Mouse (Mus musculus): ENCODE results near the gene Klk1b9. TPM values are rescaled to one million over a fixed set of nuclear protein-coding genes. Genes with fewer than 3 reads are reported as not detected.
"Not testable (repeated sequence)": the region's sequence is repeated elsewhere in the genome, so short reads cannot be mapped to it uniquely, and the experiment has no call there.

Klk1b9 gene
- polyA plus RNA-seq, 1 experiment from 2014 or later = not detected

- ATAC-seq (no peak), DNase-seq (ENCODE audit: low read depth, low spot score) (no peak)
- TF ChIP-seq CTCF (IDR thresholded peaks at IDR 0.05) = no peak
- ChIA-PET CTCF (no interaction called here), POLR2A (no interaction called here)
- in situ Hi-C loops (cut with MboI; ENCODE audit: low pct_unique_long_range_greater_than_20kb) = no loop called here
- H3K27me3 ChIP-seq = no peaks in the 10 kb centered on the region
Measured at GRCm38 (mm10) chr7:43967612-43968011, 8.2 kb upstream of the Klk1b9 start.

- in situ Hi-C loops (cut with MboI; ENCODE audit: low pct_unique_long_range_greater_than_20kb) = no loop called here
- CTCF ChIA-PET = no interaction called here
- POLR2A ChIA-PET = no interaction called here
- H3K27me3 ChIP-seq = no peaks in the 10 kb centered on the region
- ATAC-seq = no peak
- no peak for TF ChIP-seq CTCF (IDR thresholded peaks at IDR 0.05)
- DNase-seq (ENCODE audit: low read depth, low spot score) = no peak
Measured at GRCm38 (mm10) chr7:43985657-43986056, 9.8 kb downstream of the Klk1b9 start.

GRCm38 (mm10) chr7:43994821-43995220 is 19.0 kb downstream of the Klk1b9 start:
- H3K27me3 ChIP-seq; CTCF ChIA-PET; ATAC-seq; in situ Hi-C loops (cut with MboI; ENCODE audit: low pct_unique_long_range_greater_than_20kb); DNase-seq (ENCODE audit: low read depth, low spot score); POLR2A ChIA-PET: not testable (repeated sequence)

DNA sequence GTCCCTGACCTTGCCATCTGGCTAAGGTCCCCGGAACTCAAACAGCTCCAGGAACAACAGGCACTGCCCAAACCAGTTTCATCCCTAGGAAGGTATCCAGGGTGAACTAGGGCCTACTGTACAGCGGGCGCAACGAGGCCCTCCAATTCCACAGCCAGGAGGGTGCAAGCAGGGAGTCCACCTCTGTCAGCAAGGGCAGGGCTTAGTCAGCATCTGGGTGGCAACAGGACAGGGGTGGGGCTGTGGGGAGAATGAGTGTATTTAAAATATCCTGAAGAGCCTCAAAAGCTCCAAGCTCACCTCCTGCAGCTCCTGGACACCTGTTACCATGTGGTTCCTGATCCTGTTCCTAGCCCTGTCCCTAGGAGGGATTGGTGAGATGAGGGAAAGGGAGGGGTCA is 19.7 kb downstream of the Klk1b9 start, which contains the start of gene Klk1b11:
TSS of gene Klk1b11 (plus strand) at position 301 of the 400 bp plus-strand sequence.
- DNase-seq (ENCODE audit: low read depth, low spot score); in situ Hi-C loops (cut with MboI; ENCODE audit: low pct_unique_long_range_greater_than_20kb); CTCF ChIA-PET; H3K27me3 ChIP-seq; ATAC-seq; POLR2A ChIA-PET: not testable (repeated sequence)

DNA sequence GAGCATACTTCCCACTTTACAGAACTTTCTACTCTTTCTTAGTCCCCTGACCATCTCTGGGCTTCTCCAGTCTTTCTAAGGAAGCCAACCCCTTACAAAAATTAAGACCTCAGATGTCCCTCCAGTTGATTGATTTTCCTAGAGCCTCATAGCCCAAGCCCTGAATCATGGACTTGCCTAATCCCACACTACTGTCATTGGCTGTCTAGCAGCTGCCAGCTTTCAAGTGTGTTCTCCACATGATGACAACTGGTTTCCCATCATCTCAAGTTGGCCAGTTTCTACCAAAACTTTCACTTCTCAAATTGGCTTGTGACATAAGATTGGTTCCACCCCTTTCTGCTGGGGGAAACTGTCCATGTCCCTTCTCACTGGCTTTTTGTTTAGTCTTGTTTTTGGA is 29.0 kb downstream of the Klk1b9 start:
- ChIA-PET CTCF (no interaction called here), POLR2A (no interaction called here)
- in situ Hi-C loops (cut with MboI; ENCODE audit: low pct_unique_long_range_greater_than_20kb) = no loop called here
- TF ChIP-seq CTCF (IDR thresholded peaks at IDR 0.05) = no peak
- H3K27me3 ChIP-seq = no peaks in the 10 kb centered on the region
- no peak for DNase-seq (ENCODE audit: low read depth, low spot score)
- ATAC-seq = no peak

- POLR2A ChIA-PET; in situ Hi-C loops (cut with MboI; ENCODE audit: low pct_unique_long_range_greater_than_20kb); H3K27me3 ChIP-seq; ATAC-seq; CTCF ChIA-PET; DNase-seq (ENCODE audit: low read depth, low spot score): not testable (repeated sequence)
Measured at GRCm38 (mm10) chr7:44011868-44012267, 36.0 kb downstream of the Klk1b9 start, which contains the start of gene Klk1b26. Klk1b26 (plus strand) TSS chr7:44012168.

- POLR2A ChIA-PET; DNase-seq (ENCODE audit: low read depth, low spot score); ATAC-seq; in situ Hi-C loops (cut with MboI; ENCODE audit: low pct_unique_long_range_greater_than_20kb); CTCF ChIA-PET; H3K27me3 ChIP-seq: not testable (repeated sequence)
Measured at GRCm38 (mm10) chr7:44014666-44015065, 38.8 kb downstream of the Klk1b9 start.

- in situ Hi-C loops (cut with MboI; ENCODE audit: low pct_unique_long_range_greater_than_20kb) = no loop called here
- no peak for DNase-seq (ENCODE audit: low read depth, low spot score)
- CTCF ChIA-PET = no interaction called here
- H3K27me3 ChIP-seq = no peaks in the 10 kb centered on the region
- no peak for TF ChIP-seq CTCF (IDR thresholded peaks at IDR 0.05)
- ATAC-seq = no peak
- POLR2A ChIA-PET = no interaction called here
Measured at GRCm38 (mm10) chr7:44015071-44015470, 39.2 kb downstream of the Klk1b9 start.

Other genes starting within 250 kb of the Klk1b9 start
- gene Klk12, start 207.2 kb upstream of the Klk1b9 start, polyA plus RNA-seq (2021) = not detected
- gene Klk11, start 201.5 kb upstream of the Klk1b9 start, polyA plus RNA-seq (2021) = not detected
- gene Klk10, start 195.0 kb upstream of the Klk1b9 start, polyA plus RNA-seq (2021) = not detected
- not detected for gene Klk9, start 184.2 kb upstream of the Klk1b9 start, polyA plus RNA-seq (2021)
- gene Klk8, start 178.5 kb upstream of the Klk1b9 start, polyA plus RNA-seq (2021) = not detected
- gene Klk7, start 164.8 kb upstream of the Klk1b9 start, polyA plus RNA-seq (2021) = not detected
- gene Klk6, start 151.6 kb upstream of the Klk1b9 start, polyA plus RNA-seq (2021) = not detected
- gene Klk5, start 134.1 kb upstream of the Klk1b9 start, polyA plus RNA-seq (2021) = not detected
- gene Klk4, start 94.9 kb upstream of the Klk1b9 start, polyA plus RNA-seq (2021) = not detected
- gene Klk15, start 42.3 kb upstream of the Klk1b9 start, polyA plus RNA-seq (2021) = not detected
- gene Klk1b8, start 25.4 kb upstream of the Klk1b9 start, polyA plus RNA-seq (2021) = not detected
- gene Klk1b1, start 9.3 kb upstream of the Klk1b9 start, polyA plus RNA-seq (2021) = not detected
- gene Klk1b11, start 19.8 kb downstream of the Klk1b9 start, polyA plus RNA-seq (2021) = not detected
- gene Klk1b26, start 36.1 kb downstream of the Klk1b9 start, polyA plus RNA-seq (2021) = not detected
- gene Klk1b27, start 76.2 kb downstream of the Klk1b9 start, polyA plus RNA-seq (2021) = not detected
- gene Klk1b21, start 126.3 kb downstream of the Klk1b9 start, polyA plus RNA-seq (2021) = not detected
- gene Klk1b22, start 136.6 kb downstream of the Klk1b9 start, polyA plus RNA-seq (2021) = not detected
- not detected for gene Klk1b16, start 160.7 kb downstream of the Klk1b9 start, polyA plus RNA-seq (2021)
- not detected for gene Klk1b24, start 212.2 kb downstream of the Klk1b9 start, polyA plus RNA-seq (2021)
- gene Klk1b3, start 222.1 kb downstream of the Klk1b9 start, polyA plus RNA-seq (2021) = not detected
- not detected for gene Klk1b4, start 231.4 kb downstream of the Klk1b9 start, polyA plus RNA-seq (2021)
- gene Klk1b5, start 239.9 kb downstream of the Klk1b9 start, polyA plus RNA-seq (2021) = not detected
- gene Klk1, start 249.3 kb downstream of the Klk1b9 start, polyA plus RNA-seq (2021) = not detected

All from Patski (cell line).